Mouse (Mus musculus) embryo, embryonic 9.5 days (tissue): ENCODE data around the gene Ncoa4.
"Not testable (repeated sequence)": the region's sequence is repeated elsewhere in the genome, so short reads cannot be mapped to it uniquely, and the experiment has no call there.

Experiments
- DNase-seq: peaks from one replicate; pipeline ENCODE4 v3.0.0-alpha.2; 2017; ENCODE audit errors: extremely low spot score

Ncoa4 gene

DNA sequence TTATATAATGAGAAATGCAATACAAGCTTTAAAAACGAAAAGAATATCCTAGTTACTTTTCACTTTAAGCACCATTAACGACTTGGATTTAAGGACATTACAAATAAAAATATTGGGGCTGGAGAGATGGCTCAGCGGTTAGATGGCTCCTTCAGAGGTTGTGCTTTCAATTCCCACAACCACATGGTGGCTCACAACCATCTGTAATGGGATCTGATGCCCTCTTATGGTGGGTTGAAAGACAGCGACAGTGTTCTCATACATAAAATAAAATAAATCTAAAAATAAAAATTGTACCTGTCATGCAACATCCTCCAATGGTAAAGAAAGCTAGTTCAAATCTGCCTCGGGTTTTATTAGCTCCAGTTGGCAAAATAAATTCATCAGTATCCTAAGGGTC lies 33.9 kb downstream of the Ncoa4 start:
- not testable (repeated sequence) for DNase-seq

DNA sequence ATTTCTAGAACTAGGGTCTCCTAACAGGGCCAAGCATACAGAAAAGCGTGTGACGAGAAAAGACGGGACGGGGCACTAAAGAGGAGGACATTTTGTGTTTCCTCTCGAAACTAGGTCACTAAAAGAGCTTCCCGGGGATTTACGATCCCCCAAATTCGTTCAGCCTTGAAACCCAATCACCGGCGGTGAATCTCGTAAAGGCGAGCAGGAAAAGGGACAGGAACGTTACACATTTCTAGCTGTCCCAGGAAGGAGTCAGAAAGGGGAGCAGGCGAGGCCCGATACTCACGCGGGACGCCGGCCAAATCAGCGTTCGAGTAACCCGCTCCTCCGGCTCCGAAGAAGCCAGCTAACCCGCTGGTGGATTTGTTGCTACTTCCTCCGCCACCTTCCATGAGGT lies 41.7 kb downstream of the Ncoa4 start:
- DNase-seq = peak; percentile 44

DNA sequence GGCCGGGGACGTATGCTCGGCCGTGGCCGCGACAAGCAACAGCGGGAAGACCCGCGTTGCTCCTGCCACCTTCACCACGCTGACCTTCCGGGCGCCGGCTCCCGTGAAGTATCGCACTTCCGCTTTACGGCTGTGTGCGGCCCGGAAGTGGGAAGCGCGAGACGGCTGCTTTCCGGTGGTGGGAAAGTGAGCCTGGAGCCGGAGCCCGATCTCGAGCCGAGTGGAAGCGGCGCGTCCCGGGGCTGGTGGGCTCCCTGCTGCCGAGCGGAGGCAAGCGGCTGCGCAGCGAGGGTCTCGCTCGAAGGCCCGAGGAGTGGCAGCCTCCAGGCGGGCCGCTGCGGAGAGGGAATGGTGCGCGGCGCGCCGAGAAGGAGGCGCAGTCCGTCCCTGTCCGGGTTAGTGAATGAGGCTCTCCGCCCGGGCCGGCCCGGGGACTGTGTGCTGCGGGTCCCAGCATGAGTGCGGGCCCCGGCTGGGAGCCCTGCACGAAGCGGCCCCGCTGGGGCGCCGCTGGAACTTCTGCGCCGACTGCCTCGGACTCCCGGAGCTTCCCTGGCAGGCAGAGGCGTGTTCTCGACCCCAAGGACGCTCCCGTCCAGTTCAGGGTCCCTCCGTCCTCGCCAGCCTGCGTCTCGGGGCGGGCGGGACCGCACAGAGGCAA lies 42.3 kb downstream of the Ncoa4 start, which contains the start of the genes Timm23 and Parg:
Gene Timm23, minus strand, starts transcription at position 108 of the 661 bp plus-strand sequence.
Gene Parg, plus strand, starts transcription at position 159 of the 661 bp plus-strand sequence.
- peak; percentile 84 for DNase-seq

DNA sequence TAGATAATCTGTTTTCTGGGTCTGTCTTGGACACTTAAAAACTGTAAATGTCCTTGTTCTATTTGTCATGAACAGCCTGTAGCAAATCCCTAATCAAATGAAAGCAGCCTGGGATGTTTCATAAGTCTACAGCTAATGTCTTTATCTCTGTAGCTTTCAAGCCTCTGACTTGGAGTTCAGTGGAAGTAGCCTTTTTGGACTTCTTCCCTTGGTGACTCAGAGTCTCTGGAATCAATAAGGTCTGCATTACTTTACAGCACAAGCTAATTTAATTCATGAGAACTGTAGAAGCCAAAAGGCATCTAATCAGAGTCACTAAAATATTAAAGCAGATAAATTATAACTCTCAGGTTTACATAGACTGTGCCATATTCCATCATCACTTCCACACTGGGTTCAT lies 66.9 kb downstream of the Ncoa4 start:
- no peak for DNase-seq

DNA sequence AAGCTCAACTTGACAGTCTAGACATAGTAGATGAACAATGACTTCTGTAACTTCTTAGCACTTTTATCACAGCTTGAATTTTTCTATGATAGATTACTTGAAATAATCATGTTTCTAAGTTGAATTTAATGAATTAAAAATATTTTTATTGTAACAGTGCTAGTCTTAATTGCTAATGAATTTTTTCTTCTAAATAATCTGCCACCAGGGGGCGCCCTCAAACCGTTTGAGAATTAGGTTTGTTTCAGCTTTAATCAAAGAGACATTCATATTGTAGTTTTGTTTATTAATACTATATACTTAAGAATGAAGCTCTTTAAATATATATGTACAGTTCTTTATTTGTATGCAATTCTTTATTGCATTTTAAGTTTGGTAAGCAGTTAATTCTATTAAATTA lies 69.3 kb downstream of the Ncoa4 start:
- peak; percentile 23 for DNase-seq
